Mouse (Mus musculus): ENCODE data around the gene Tmem259.

DNA sequence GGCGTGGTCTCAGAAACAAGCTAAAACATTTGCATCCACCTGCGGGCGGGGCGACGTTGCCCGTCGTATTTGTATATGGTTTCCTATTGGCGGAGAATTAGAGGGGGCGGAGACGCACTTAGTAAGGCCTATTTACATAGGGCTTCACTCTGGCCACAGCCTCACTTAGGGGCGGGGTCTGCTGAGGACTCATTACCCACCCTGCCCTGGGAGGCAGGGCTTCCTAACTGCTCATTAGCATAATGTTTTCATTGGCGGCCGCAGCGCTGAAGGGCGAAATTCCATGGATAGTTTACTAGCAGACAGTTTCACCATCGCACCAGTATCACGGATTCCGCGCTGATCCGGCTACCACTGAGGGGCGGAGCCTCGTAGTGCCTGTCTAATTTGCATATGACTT lies 741 bp upstream of the Tmem259 start:
- TF ChIP-seq CTCF (IDR thresholded peaks at IDR 0.05; ENCODE audit: low read depth, low read length) (no peak), POLR2A (IDR thresholded peaks at IDR 0.05; ENCODE audit: extremely low read depth, insufficient read depth, low read length) (no peak)
